Mouse (Mus musculus) adrenal gland, postnatal 0 days (tissue): ENCODE data around the gene Col25a1. TPM values are rescaled to one million over a fixed set of nuclear protein-coding genes. Genes with fewer than 3 reads are reported as not detected.

Experiments used
- polyA plus RNA-seq: library from polyadenylated mRNA; unstranded; fragments of >200 nt; fragmentation: Nextera tagmentation; extraction: Ambion mirVana; gene quantifications from 2 replicates; pipeline ENCODE4 v1.2.1, GENCODE M21; 2015

The Col25a1 gene
- polyA plus RNA-seq: 4.6 and 7.7 TPM in 2 replicates

DNA sequence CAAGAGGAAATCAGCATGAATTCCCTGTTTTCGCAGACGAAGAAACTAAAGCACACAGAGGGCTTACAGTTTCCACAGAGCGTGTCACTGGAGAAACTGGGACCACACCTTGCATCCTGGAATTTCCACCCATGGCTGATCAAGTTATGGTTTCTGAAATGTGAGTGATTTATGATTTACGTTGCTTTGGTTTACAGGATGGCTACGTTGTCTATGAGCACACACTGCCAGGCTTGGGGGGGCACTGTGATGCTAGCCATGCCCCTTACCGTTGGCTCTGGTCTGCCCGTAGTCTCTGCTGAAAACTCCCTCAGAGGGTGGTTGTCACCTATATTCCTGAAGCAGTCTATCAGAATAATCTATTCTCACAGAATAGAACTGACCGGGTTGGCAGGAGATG, at the start of gene Col25a1:
Col25a1 (plus strand) TSS at position 301 of the 400 bp plus-strand sequence.

DNA sequence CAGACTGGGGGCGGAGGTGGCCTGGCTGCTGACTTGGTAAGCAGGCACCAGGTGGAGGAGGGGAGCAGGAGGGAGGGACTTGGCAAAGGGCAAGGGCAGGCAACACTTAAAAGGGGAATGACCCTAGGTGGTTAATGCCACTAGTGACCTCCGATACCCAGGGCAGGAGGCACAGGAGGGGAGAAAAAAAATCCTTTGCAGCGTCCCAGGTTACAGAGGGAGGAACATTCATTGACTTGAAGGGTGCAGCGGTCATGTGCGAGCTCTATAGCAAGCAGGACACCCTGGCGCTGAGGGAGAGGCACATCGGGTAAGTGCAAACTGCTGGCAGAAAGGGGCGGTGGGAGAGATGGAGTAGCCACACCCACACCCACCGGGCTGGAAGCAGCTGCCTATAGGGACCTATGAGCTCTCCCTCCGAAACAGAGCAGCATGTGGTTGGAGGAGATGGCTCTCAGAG, 486.2 kb downstream of the Col25a1 start, which contains the start of gene Etnppl:
Etnppl (plus strand) TSS at position 10 of the 460 bp plus-strand sequence.

Other genes starting within 250 kb of the Col25a1 start
- 112 and 157 TPM in 2 replicates for gene Casp6, start 230.1 kb upstream of the Col25a1 start, polyA plus RNA-seq
- gene Mcub, start 161.3 kb upstream of the Col25a1 start, polyA plus RNA-seq: 27.1 and 32.1 TPM in 2 replicates
- 14.0 and 23.3 TPM in 2 replicates for gene Sec24b, start 69.9 kb upstream of the Col25a1 start, polyA plus RNA-seq